In genomic region chr1:120154232-120154631, GRCm38 (mm10) we compare ENCODE assay signal across 9 mouse cellular contexts. TPM values are rescaled to one million over a fixed set of nuclear protein-coding genes. Genes with fewer than 3 reads are reported as not detected.
A peak's percentile ranks its signal among the peaks of the same experiment; 100 is the strongest.
DNase-seq lines count a peak whose midpoint lies in the region; ATAC-seq and TF ChIP-seq lines count a peak whose summit lies in the region.
"Had no signal": no experiment of that assay in that cellular context is flagged by ENCODE, and none has a peak within 500 bp of the region (broad histone marks: within the 10 kb centered on the region; RNA-seq: fewer than 3 reads in every experiment).

No protein-coding gene starts in this region.

- no peak for TF ChIP-seq POLR2A in bone marrow macrophage, adult 2 months (IDR thresholded peaks at IDR 0.05; ENCODE audit: borderline replicate concordance, low read depth, low read length)

- peaks cover 9% of the 10 kb centered on the region for H3K4me1 ChIP-seq in bone marrow macrophage, adult 2 months (ENCODE audit: control insufficient read depth, insufficient read depth, low read length)
- H3K4me1 ChIP-seq: liver, embryonic 13.5 days had no signal

- peak; percentile 40 for DNase-seq in adrenal gland, adult 18-20 months (ENCODE audit: low spot score in 2 of 2)
- no peak for DNase-seq in adrenal gland, adult 8-10 months
- peak; percentile 28 for DNase-seq in layer of hippocampus, adult 11-12 months (ENCODE audit: low spot score)
- no peak for DNase-seq in layer of hippocampus, adult 9-10 months (ENCODE audit: low spot score)
- peak; percentile 79 for DNase-seq in 3T3-L1 (ENCODE audit: low read depth, low spot score)
- peak; percentile 45 for DNase-seq in kidney, postnatal 14 days
- DNase-seq: liver, embryonic 13.5 days had no signal

- no peak overlapping the region for H3K4me3 ChIP-seq in bone marrow macrophage, adult 2 months (ENCODE audit: insufficient read depth, low read length)
- H3K4me3 ChIP-seq: liver, embryonic 13.5 days had no signal

- 0 out of 2 replicates have a peak, but pooled peaks have one; percentile 29 for TF ChIP-seq CTCF in bone marrow macrophage, adult 2 months (IDR thresholded peaks at IDR 0.05; ENCODE audit: low read depth, low read length)

- H3K27ac ChIP-seq in bone marrow macrophage, adult 2 months (ENCODE audit: insufficient read depth, low read depth, low read length) = no peak overlapping the region
- H3K27ac ChIP-seq: liver, embryonic 13.5 days had no signal

- ATAC-seq in erythroid progenitor cell, adult 5-6 weeks (replicated peaks; ENCODE audit: low FRiP score, poor library complexity, severe bottlenecking) = no peak

RNA-seq across cellular contexts. Expression of gene 3110009E18Rik, which starts 33.2 kb away (rescaled TPM):
- total RNA-seq in adrenal gland, adult 18-20 months (2021) = 10 to 100 TPM in 1 of 2 experiments, 1 to 10 TPM in 1; 8.6 to 10.5 TPM
- 10 to 100 TPM in 3 of 4 experiments, 1 to 10 TPM in 1; 8.8 to 14.1 (median 11.2) TPM for total RNA-seq in adrenal gland, adult 8-10 months (2022)
- 5.3 and 8.7 TPM in 2 replicates for polyA plus RNA-seq in bone marrow macrophage, adult 2 months (2012; ENCODE audit: insufficient read depth, insufficient read length, missing spikeins)
- 17.3 TPM in 1 of 2 replicates, not detected in the other for total RNA-seq in erythroid progenitor cell, adult 5-6 weeks (2015; ENCODE audit: low replicate concordance)
- total RNA-seq in erythroid progenitor cell, adult 5-6 weeks (2017; ENCODE audit: low replicate concordance) = not detected in 2 replicates

RNA-seq across cellular contexts. Expression of gene Dbi, which starts 33.4 kb away (rescaled TPM):
- total RNA-seq in adrenal gland, adult 18-20 months (2021) = 1,000 to 10,000 TPM; 1,010 to 2,386 TPM
- 100 to 1,000 TPM; 667 to 804 (median 753) TPM for total RNA-seq in adrenal gland, adult 8-10 months (2022)
- 259 and 267 TPM in 2 replicates for polyA plus RNA-seq in bone marrow macrophage, adult 2 months (2012; ENCODE audit: insufficient read depth, insufficient read length, missing spikeins)
- total RNA-seq in erythroid progenitor cell, adult 5-6 weeks (2015; ENCODE audit: low replicate concordance) = 40.7 and 50.5 TPM in 2 replicates
- total RNA-seq in erythroid progenitor cell, adult 5-6 weeks (2017; ENCODE audit: low replicate concordance) = 28.7 and 46.7 TPM in 2 replicates

Comparison
In these comparisons a context has a peak if more than half of its experiments do, and no peak if none do; other contexts are left out.
1. DNase-seq: peak in adrenal gland, adult 18-20 months (2 of 2), layer of hippocampus, adult 11-12 months (single experiment), 3T3-L1 (single experiment) and kidney, postnatal 14 days (single experiment); none in adrenal gland, adult 8-10 months (single experiment) and layer of hippocampus, adult 9-10 months (single experiment).
2. RNA of gene Dbi, which starts 33.4 kb away (total RNA-seq): 1,010 to 2,386 TPM in adrenal gland, adult 18-20 months and 667 to 804 TPM in adrenal gland, adult 8-10 months; 28.7 to 50.5 TPM in erythroid progenitor cell, adult 5-6 weeks; every median in the first group is over 10 times any median in the second.